In the genomic region with DNA sequence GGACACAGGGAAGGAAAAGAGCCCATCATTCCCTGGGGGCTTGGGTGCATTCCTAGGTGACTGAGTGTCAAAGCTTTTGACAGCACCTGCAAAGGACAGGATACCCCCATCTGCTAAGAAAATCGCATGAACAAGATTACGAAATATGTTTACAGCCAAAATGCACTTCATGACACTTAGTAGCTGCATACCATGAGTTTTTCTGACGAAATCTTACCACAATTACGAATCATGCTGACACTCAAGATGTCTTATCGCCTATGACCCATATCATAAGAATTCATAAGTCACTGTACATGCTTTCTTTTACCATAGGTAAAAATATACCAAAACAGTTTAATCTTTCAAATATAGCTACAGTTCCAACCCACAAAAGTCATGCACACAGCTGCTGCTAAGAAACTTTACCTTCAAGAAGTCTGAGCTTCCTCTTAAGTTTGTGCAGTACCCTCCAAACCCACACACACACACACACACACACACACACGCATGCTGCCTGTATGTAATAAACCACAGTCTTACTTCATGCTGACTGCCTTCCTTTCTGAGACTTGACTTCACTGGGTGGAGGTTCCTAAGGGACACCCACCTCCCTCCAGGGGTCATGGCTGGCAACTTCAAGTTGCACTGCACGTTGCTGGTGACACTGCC, we compare ENCODE assay signal across 9 mouse cellular contexts.
A peak's percentile ranks its signal among the peaks of the same experiment; 100 is the strongest.
DNase-seq lines count a peak whose midpoint lies in the region; ATAC-seq lines count a peak whose summit lies in the region.
"Had no signal": no experiment of that assay in that cellular context is flagged by ENCODE, and none has a peak within 500 bp of the region (broad histone marks: within the 10 kb centered on the region; RNA-seq: fewer than 3 reads in every experiment).

No protein-coding gene starts in this region.

- H3K4me3 ChIP-seq in midbrain, embryonic 15.5 days: no peak overlapping the region
- H3K4me3 ChIP-seq: intestine, embryonic 15.5 days; midbrain, embryonic 12.5 days had no signal

- H3K9me3 ChIP-seq in midbrain, embryonic 15.5 days: no peaks in the 10 kb centered on the region
- H3K9me3 ChIP-seq: intestine, embryonic 15.5 days; midbrain, embryonic 12.5 days had no signal

- H3K4me1 ChIP-seq in midbrain, embryonic 15.5 days: no peaks in the 10 kb centered on the region
- H3K4me1 ChIP-seq: intestine, embryonic 15.5 days; midbrain, embryonic 12.5 days had no signal

- no peak overlapping the region for H3K9ac ChIP-seq in midbrain, embryonic 15.5 days
- H3K9ac ChIP-seq: intestine, embryonic 15.5 days; midbrain, embryonic 12.5 days had no signal

- H3K27me3 ChIP-seq in midbrain, embryonic 15.5 days (replicated peaks): no peaks in the 10 kb centered on the region
- H3K27me3 ChIP-seq: intestine, embryonic 15.5 days; midbrain, embryonic 12.5 days had no signal

- H3K27ac ChIP-seq in midbrain, embryonic 15.5 days: no peak overlapping the region
- H3K27ac ChIP-seq: intestine, embryonic 15.5 days; midbrain, embryonic 12.5 days had no signal

- ATAC-seq in midbrain, embryonic 15.5 days (replicated peaks): no peak
- ATAC-seq: intestine, embryonic 15.5 days had no signal

- no peaks in the 10 kb centered on the region for H3K36me3 ChIP-seq in midbrain, embryonic 15.5 days (replicated peaks)
- H3K36me3 ChIP-seq: intestine, embryonic 15.5 days had no signal

- peak; percentile 91 for DNase-seq in 3T3-L1 (ENCODE audit: low read depth, low spot score)
- peak; percentile 75 for DNase-seq in CD4-positive helper T cell, adult 2 months (ENCODE audit: low read depth, low spot score)
- DNase-seq in induced T-regulatory cell, adult 2 months (ENCODE audit: low read depth): peak; percentile 72
- peak; percentile 9 to 30 for DNase-seq in spleen, postnatal 14 days (ENCODE audit: low spot score in 2 of 2)
- no peak for DNase-seq in heart, adult 8-10 months (ENCODE audit: low spot score)
- no peak for DNase-seq in cerebellum, postnatal 4 days (ENCODE audit: low spot score in 2 of 2)

- WGBS in midbrain, embryonic 15.5 days: 89% methylated on average over 7 of the region's 7 CpGs

- no peak overlapping the region for H3K4me2 ChIP-seq in midbrain, embryonic 15.5 days
- H3K4me2 ChIP-seq: intestine, embryonic 15.5 days; midbrain, embryonic 12.5 days had no signal

Comparison
In these comparisons a context has a peak if more than half of its experiments do, and no peak if none do; other contexts are left out.
1. DNase-seq: peak in 3T3-L1 (single experiment), CD4-positive helper T cell, adult 2 months (single experiment), induced T-regulatory cell, adult 2 months (single experiment) and spleen, postnatal 14 days (2 of 2); none in heart, adult 8-10 months (single experiment) and cerebellum, postnatal 4 days (0 of 2).